Mouse (Mus musculus): ENCODE measurements around the gene Unc93a2. TPM values are rescaled to one million over a fixed set of nuclear protein-coding genes. Genes with fewer than 3 reads are reported as not detected.

The Unc93a2 gene
- total RNA-seq, 2 experiments from 2014 or later: not detected

Other genes with a start within 250 kb of the Unc93a2 start
- 5.4 and 10.2 TPM in 2 replicates for gene Rps6ka2, start 215.3 kb downstream of the Unc93a2 start, total RNA-seq (2015; ENCODE audit: low replicate concordance)
- gene Rps6ka2, start 215.3 kb downstream of the Unc93a2 start, total RNA-seq (2017; ENCODE audit: low replicate concordance): 2.8 and 4.6 TPM in 2 replicates
- not detected in 2 replicates for gene Tcp10a, start 60.8 kb downstream of the Unc93a2 start, total RNA-seq (2015; ENCODE audit: low replicate concordance)
- not detected in 2 replicates for gene Tcp10a, start 60.8 kb downstream of the Unc93a2 start, total RNA-seq (2017; ENCODE audit: low replicate concordance)
- gene Ttll2, start 32.8 kb downstream of the Unc93a2 start, total RNA-seq (2015; ENCODE audit: low replicate concordance): not detected in 2 replicates
- gene Ttll2, start 32.8 kb downstream of the Unc93a2 start, total RNA-seq (2017; ENCODE audit: low replicate concordance): not detected in 2 replicates
- gene Gm49630, start 13.5 kb downstream of the Unc93a2 start, total RNA-seq (2015; ENCODE audit: low replicate concordance): not detected in 2 replicates
- not detected in 2 replicates for gene Gm49630, start 13.5 kb downstream of the Unc93a2 start, total RNA-seq (2017; ENCODE audit: low replicate concordance)